Mouse (Mus musculus) forebrain, postnatal 0 days (tissue): ENCODE data around the gene Btd. TPM values are rescaled to one million over a fixed set of nuclear protein-coding genes. Genes with fewer than 3 reads are reported as not detected.

Experiments
- ATAC-seq: fragments of 200-750 bp; cut with Nextera tagmentation; 2 replicates; pipeline ENCODE4 v1.8.0; 2017; ENCODE audit warnings: mild to moderate bottlenecking, moderate library complexity
- DNase-seq: peaks from one replicate; pipeline ENCODE4 v3.0.0-alpha.2; 2015
- H3K27ac ChIP-seq: fragments of 300-500 bp; sonication (generic); 2 replicates; pipeline ENCODE4 v1.5.1; 2014; ENCODE audit warnings: low read depth, mild to moderate bottlenecking, antibody characterized with exemption, low read length, moderate library complexity, mixed read lengths
- H3K27me3 ChIP-seq: fragments of 300-500 bp; sonication (generic); 2 replicates; pipeline ENCODE4 v1.6.1; 2014; ENCODE audit warnings: mild to moderate bottlenecking, low read length, mixed read lengths; ENCODE audit not compliant: insufficient read depth
- H3K36me3 ChIP-seq: fragments of 300-500 bp; sonication (generic); 2 replicates; pipeline ENCODE4 v1.6.1; 2014; ENCODE audit warnings: mild to moderate bottlenecking, moderate library complexity; ENCODE audit not compliant: insufficient read depth
- H3K4me1 ChIP-seq: fragments of 300-500 bp; sonication (generic); 2 replicates; pipeline ENCODE4 v1.6.1; 2014; ENCODE audit warnings: antibody characterized with exemption; ENCODE audit not compliant: insufficient read depth
- H3K4me2 ChIP-seq: fragments of 300-500 bp; sonication (generic); 2 replicates; pipeline ENCODE4 v1.6.1; 2014; ENCODE audit warnings: low read depth, mild to moderate bottlenecking, moderate library complexity
- H3K4me3 ChIP-seq: fragments of 300-500 bp; sonication (generic); 2 replicates; pipeline ENCODE4 v1.5.1; 2014; ENCODE audit warnings: low read depth, low read length, mixed read lengths
- H3K9ac ChIP-seq: fragments of 300-500 bp; sonication (generic); 2 replicates; pipeline ENCODE4 v1.6.1; 2014; ENCODE audit warnings: mild to moderate bottlenecking
- H3K9me3 ChIP-seq: fragments of 300-500 bp; sonication (generic); 2 replicates; pipeline ENCODE4 v1.6.1; 2016; ENCODE audit warnings: low read length
- CTCF ChIP-seq: sonication (generic); IDR thresholded peaks from 2 replicates; pipeline ENCODE4 v1.5.1; 2016; ENCODE audit warnings: antibody characterized with exemption, control low read depth, low read depth
- WGBS: fragments of 180-500 bp; shearing (Covaris S2); extraction: QIAGEN DNeasy Blood & Tissue Kit; methylation state at CpG from one replicate; pipeline ENCODE4 v1.1.7; 2014; 5-methylcytosine and 5-hydroxymethylcytosine counted together
- polyA plus RNA-seq: library from polyadenylated mRNA; unstranded; fragments of >200 nt; fragmentation: Nextera tagmentation; extraction: Ambion mirVana; gene quantifications from 2 replicates; pipeline ENCODE4 v1.2.1, GENCODE M21; 2015
- total RNA-seq: library from RNA; depleted of rRNA; stranded (reverse); fragments of >200 nt; gene quantifications from 2 replicates; pipeline ENCODE4 v1.2.3, GENCODE M21; 2014

The Btd gene
- total and polyA plus RNA-seq, 2 experiments from 2014 or later: 16.4 to 22.7 TPM

GRCm38 (mm10) chr14:31647991-31648390 lies 7.2 kb downstream of the Btd start:
- no peak for ATAC-seq

DNA sequence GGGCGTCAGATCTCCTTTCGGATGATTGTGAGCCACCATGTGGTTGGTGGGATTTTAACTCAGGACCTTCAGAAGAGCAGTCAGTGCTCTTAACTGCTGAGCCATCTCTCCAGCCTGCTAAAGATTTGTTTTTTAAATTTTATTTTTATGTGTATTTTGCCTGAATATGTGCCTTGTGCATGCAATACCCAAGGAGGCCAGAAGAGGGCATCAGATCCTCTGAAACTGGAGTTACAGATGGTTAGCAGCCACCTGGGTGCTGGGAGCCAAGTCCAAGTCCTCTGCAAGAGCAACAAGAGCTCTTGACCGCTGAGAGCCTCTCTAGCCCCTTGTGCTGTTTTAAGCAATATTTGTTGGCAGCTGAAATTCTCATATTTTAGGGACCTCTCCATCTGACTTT lies 9.5 kb downstream of the Btd start:
- Histone ChIP-seq H3K36me3 (no peaks in the 10 kb centered on the region), H3K9ac (no peak overlapping the region), H3K27ac (no peak overlapping the region), H3K27me3 (no peaks in the 10 kb centered on the region), H3K9me3 (no peaks in the 10 kb centered on the region), H3K4me1 (no peaks in the 10 kb centered on the region), H3K4me2 (no peak overlapping the region), H3K4me3 (no peak overlapping the region)
- no peak for ATAC-seq
- 97% methylated on average over 3 of the region's 3 CpGs for WGBS
- DNase-seq: no peak
- peak; percentile 47 for TF ChIP-seq CTCF

More at GRCm38 (mm10) chr14:31647991-31648390, 7.2 kb downstream of the Btd start:
- WGBS: 93% methylated on average over 10 of the region's 10 CpGs
- DNase-seq: no peak
- Histone ChIP-seq H3K4me1 (no peaks in the 10 kb centered on the region), H3K4me2 (no peak overlapping the region), H3K9ac (no peak overlapping the region), H3K36me3 (no peaks in the 10 kb centered on the region), H3K9me3 (no peaks in the 10 kb centered on the region), H3K4me3 (no peak overlapping the region), H3K27me3 (no peaks in the 10 kb centered on the region), H3K27ac (no peak overlapping the region)
- TF ChIP-seq CTCF: no peak

DNA sequence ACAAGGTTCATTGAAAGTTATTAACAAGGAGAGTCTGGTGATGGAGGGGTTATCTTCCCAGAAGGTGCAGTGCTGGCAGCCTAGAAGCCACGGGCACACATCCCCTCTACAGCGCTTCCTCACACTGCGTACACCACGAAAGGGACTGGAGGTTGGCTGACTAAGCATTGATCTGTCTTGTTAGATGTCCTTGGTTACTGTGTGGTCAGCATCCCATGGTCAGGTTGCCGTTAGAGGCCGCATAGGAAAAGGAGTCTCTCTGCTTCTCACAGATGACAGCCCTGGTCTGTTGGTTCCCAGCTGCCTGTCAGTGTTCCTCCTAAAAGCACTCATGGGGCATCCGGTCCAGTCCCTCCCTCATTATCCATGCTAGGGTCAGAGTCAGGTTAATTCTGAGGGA lies 10.4 kb downstream of the Btd start:
- 89% methylated on average over 7 of the region's 7 CpGs for WGBS
- no peak overlapping the region for H3K4me3 ChIP-seq
- no peaks in the 10 kb centered on the region for H3K9me3 ChIP-seq
- ATAC-seq (no peak), DNase-seq (no peak)
- no peaks in the 10 kb centered on the region for H3K36me3 ChIP-seq
- no peak for TF ChIP-seq CTCF
- no peak overlapping the region for H3K9ac ChIP-seq
- H3K27ac ChIP-seq: no peak overlapping the region
- H3K27me3 ChIP-seq: no peaks in the 10 kb centered on the region
- no peaks in the 10 kb centered on the region for H3K4me1 ChIP-seq
- H3K4me2 ChIP-seq: no peak overlapping the region

- ATAC-seq (no peak), DNase-seq (no peak)
- 77% methylated on average over 5 of the region's 5 CpGs for WGBS
- no peaks in the 10 kb centered on the region for H3K36me3 ChIP-seq
- no peak for TF ChIP-seq CTCF
- H3K27ac ChIP-seq: no peak overlapping the region
- H3K4me3 ChIP-seq: no peak overlapping the region
- no peaks in the 10 kb centered on the region for H3K4me1 ChIP-seq
- no peak overlapping the region for H3K9ac ChIP-seq
- H3K27me3 ChIP-seq: no peaks in the 10 kb centered on the region
- H3K9me3 ChIP-seq: no peaks in the 10 kb centered on the region
- no peak overlapping the region for H3K4me2 ChIP-seq
Observed at GRCm38 (mm10) chr14:31652106-31652505, 11.3 kb downstream of the Btd start.

DNA sequence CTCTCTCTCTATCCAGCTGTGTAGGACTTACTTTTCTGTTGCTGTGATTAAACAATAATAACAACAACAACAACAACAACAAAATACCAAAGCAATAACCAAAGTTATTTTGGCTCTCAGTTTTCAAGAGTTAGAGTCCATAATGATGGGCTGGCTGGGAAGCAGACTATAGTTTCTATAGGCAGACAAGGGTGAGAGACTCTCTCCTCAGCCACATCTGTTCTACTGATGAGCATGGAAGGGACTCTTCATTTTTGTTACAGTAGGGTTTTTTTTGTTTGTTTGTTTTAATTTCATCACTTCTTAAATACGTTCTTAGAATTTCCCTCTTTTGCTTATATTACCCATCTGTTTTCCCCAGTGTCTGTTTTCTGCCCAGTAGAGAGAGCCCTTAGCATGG lies 11.8 kb downstream of the Btd start:
- peaks cover 3% of the 10 kb centered on the region; the same call in 1 of the 2 replicates for H3K4me1 ChIP-seq
- H3K4me2 ChIP-seq: no peak overlapping the region
- no peaks in the 10 kb centered on the region for H3K27me3 ChIP-seq
- no peak overlapping the region for H3K27ac ChIP-seq
- H3K9ac ChIP-seq: no peak overlapping the region
- no peaks in the 10 kb centered on the region for H3K9me3 ChIP-seq
- TF ChIP-seq CTCF: no peak
- WGBS: 83% methylated on average over 1 of the region's 1 CpGs
- ATAC-seq (no peak), DNase-seq (no peak)
- no peaks in the 10 kb centered on the region for H3K36me3 ChIP-seq
- no peak overlapping the region for H3K4me3 ChIP-seq

DNA sequence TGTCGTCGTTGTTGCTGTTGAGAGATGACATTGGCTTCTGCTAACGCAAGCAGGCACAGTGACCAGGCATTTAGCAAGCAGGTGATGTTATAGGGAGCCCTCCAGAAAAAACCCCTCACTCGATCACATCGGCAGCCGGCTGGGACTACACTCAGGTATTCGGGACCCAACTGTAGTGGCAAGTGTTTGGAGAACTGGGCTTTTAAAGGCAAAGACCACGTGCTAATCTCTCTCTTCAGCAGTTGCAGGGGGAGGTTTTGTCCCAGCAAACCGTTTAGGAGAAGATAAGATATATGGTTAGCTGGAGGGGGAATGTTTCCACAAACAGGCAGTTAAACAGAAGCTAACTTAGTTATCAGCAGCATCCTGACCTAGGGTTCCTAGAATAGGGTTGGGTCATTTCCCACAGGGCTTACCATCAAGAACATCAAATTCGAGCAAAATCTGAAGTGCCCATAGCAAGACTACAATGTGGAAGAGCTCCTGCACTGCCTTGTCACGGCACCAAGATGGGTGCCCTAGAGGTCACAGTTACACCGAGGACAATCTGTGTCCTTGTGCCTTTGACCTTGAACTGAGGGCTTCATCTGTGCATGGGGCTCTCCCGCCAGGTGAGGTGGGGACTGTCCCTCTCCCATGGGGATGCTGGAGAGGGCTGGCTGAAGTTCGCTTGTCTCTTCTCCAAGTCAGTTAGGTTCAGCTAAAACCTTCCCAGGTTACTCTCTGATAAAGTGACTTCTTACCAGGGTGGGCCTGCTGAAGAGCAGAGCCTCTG lies 12.5 kb downstream of the Btd start:
- no peak overlapping the region for H3K9ac ChIP-seq
- 85% methylated on average over 14 of the region's 14 CpGs for WGBS
- no peaks in the 10 kb centered on the region for H3K27me3 ChIP-seq
- H3K4me1 ChIP-seq: peaks cover 3% of the 10 kb centered on the region; the same call in 1 of the 2 replicates
- no peaks in the 10 kb centered on the region for H3K36me3 ChIP-seq
- DNase-seq: no peak
- no peak overlapping the region for H3K4me3 ChIP-seq
- no peak for ATAC-seq
- no peaks in the 10 kb centered on the region for H3K9me3 ChIP-seq
- no peak overlapping the region for H3K27ac ChIP-seq
- TF ChIP-seq CTCF: no peak
- H3K4me2 ChIP-seq: no peak overlapping the region

DNA sequence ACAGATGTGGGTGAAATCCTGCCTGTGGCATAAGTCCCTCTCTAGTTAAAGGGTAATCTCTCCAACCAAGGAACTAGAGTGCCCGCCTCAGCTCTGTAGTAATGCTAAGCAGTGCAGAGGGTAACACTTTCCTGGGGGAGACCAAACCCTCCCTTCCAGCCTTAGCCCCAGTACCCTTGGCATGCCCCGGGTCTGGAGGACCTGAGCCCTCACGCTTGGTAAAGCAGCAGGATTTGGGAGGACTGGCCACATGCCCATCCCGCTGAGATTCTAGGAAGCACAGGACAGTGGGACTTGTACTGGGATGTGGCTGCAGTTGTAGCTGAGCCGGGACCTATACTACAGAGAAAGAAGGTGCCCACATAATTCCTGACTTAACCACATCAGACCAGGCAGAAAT lies 14.0 kb downstream of the Btd start:
- no peak for TF ChIP-seq CTCF
- no peaks in the 10 kb centered on the region for H3K36me3 ChIP-seq
- H3K4me3 ChIP-seq: no peak overlapping the region
- no peak overlapping the region for H3K9ac ChIP-seq
- no peaks in the 10 kb centered on the region for H3K27me3 ChIP-seq
- DNase-seq (no peak), ATAC-seq (no peak)
- no peak overlapping the region for H3K4me2 ChIP-seq
- no peak overlapping the region for H3K27ac ChIP-seq
- peaks cover 3% of the 10 kb centered on the region; the same call in 1 of the 2 replicates for H3K4me1 ChIP-seq
- no peaks in the 10 kb centered on the region for H3K9me3 ChIP-seq
- 82% methylated on average over 5 of the region's 5 CpGs for WGBS
